Comparison of ENCODE assay signal across 8 mouse cellular contexts in the genomic region with DNA sequence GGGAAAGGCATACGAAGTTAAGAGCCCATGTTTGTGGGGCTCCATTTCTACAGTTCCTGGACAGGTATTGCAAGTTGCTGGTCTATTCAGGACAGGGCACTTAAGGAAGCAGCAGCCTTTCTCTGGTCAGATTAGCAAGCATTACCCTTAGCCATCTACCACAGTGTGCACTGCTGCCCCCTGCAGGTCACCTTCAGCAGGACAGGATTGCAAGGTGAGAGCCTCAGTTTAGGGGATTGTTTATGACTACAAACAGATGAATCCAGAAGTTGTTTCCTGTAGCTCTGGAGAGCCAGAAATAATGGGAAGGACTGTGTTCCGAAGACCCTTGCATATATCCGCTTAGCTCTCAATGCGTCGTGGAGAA. TPM values are rescaled to one million over a fixed set of nuclear protein-coding genes. Genes with fewer than 3 reads are reported as not detected.
DNase-seq lines count a peak whose midpoint lies in the region; ATAC-seq and TF ChIP-seq lines count a peak whose summit lies in the region.

No protein-coding gene starts in this region.

- peak; percentile 79 for DNase-seq in kidney, adult 2 months
- DNase-seq in ES-CJ7 (ENCODE audit: low read depth, low spot score), result peak; percentile 80
- peak; percentile 78 for DNase-seq in liver
- peak; percentile 63 for DNase-seq in retina, postnatal 1 day
- DNase-seq in left cerebral cortex, adult 9 months (ENCODE audit: low spot score in 2 of 2), result no peak

- no peak for TF ChIP-seq POLR2A in kidney, adult 2 months (IDR thresholded peaks at IDR 0.05; ENCODE audit: low read depth, low read length)
- no peak for TF ChIP-seq POLR2A in bone marrow, adult 2 months (IDR thresholded peaks at IDR 0.05; ENCODE audit: borderline replicate concordance, control insufficient read depth, low read depth, low read length)
- TF ChIP-seq POLR2A in embryonic fibroblast, embryonic 13.5 days (IDR thresholded peaks at IDR 0.05; ENCODE audit: low read depth, low read length), result no peak

- 71% methylated on average over 5 of the region's 5 CpGs for WGBS in kidney, adult 2 months
- WGBS in kidney, embryonic 14.5 days, result 71% methylated on average over 5 of the region's 5 CpGs
- WGBS in bone marrow, adult 2 months, result 69% methylated on average over 5 of the region's 5 CpGs

- H3K4me2 ChIP-seq in kidney, embryonic 14.5 days (replicated peaks; ENCODE audit: low read depth, low read length), result no peak overlapping the region

- no peaks in the 10 kb centered on the region for H3K36me3 ChIP-seq in kidney, adult 2 months (ENCODE audit: control insufficient read depth, insufficient read depth, low read length)
- H3K36me3 ChIP-seq in kidney, embryonic 14.5 days (ENCODE audit: control insufficient read depth, insufficient read depth, low read length), result no peaks in the 10 kb centered on the region

- H3K27me3 ChIP-seq in kidney, adult 2 months (replicated peaks; ENCODE audit: control insufficient read depth, insufficient read depth, low read length), result no peaks in the 10 kb centered on the region
- H3K27me3 ChIP-seq in kidney, embryonic 14.5 days (ENCODE audit: control insufficient read depth, insufficient read depth, low read length), result peaks cover 10% of the 10 kb centered on the region; the same call in 1 of the 2 replicates

- no peak for ATAC-seq in kidney, embryonic 14.5 days (ENCODE audit: low FRiP score, low TSS enrichment)

- no peak overlapping the region for H3K9ac ChIP-seq in kidney, embryonic 14.5 days (ENCODE audit: low read depth, low read length)

- 0 out of 2 replicates have a peak, but pooled peaks cover 2% of the 10 kb centered on the region for H3K9me3 ChIP-seq in kidney, embryonic 14.5 days (ENCODE audit: control insufficient read depth, low read length)

- no peak overlapping the region for H3K27ac ChIP-seq in kidney, adult 2 months (ENCODE audit: insufficient read depth, low read depth, low read length)
- H3K27ac ChIP-seq in kidney, embryonic 14.5 days (ENCODE audit: low read depth, low read length), result no peak overlapping the region
- no peak overlapping the region for H3K27ac ChIP-seq in bone marrow, adult 2 months (ENCODE audit: control insufficient read depth, insufficient read depth, low read depth, low read length, poor library complexity)
- no peak overlapping the region for H3K27ac ChIP-seq in embryonic fibroblast, embryonic 13.5 days (ENCODE audit: insufficient read depth, low read length)

- H3K4me3 ChIP-seq in kidney, adult 2 months (ENCODE audit: insufficient read depth, low read depth, low read length), result no peak overlapping the region
- no peak overlapping the region for H3K4me3 ChIP-seq in kidney, embryonic 14.5 days (ENCODE audit: low read length)
- no peak overlapping the region for H3K4me3 ChIP-seq in bone marrow, adult 2 months (replicated peaks; ENCODE audit: control insufficient read depth, low read depth, low read length)
- H3K4me3 ChIP-seq in embryonic fibroblast, embryonic 13.5 days (ENCODE audit: insufficient read depth, low read length), result no peak overlapping the region

- peak; percentile 94 for TF ChIP-seq CTCF in kidney, adult 2 months (conservative IDR thresholded peaks at IDR 0.05; ENCODE audit: insufficient read depth, insufficient read length, low read depth, low read length)
- peak; percentile 96 for TF ChIP-seq CTCF in bone marrow, adult 2 months (IDR thresholded peaks at IDR 0.05; ENCODE audit: control insufficient read depth, insufficient read depth, low read length)
- peak; percentile 87; the same call in 1 of the 2 replicates for TF ChIP-seq CTCF in embryonic fibroblast, embryonic 13.5 days (IDR thresholded peaks at IDR 0.05; ENCODE audit: borderline replicate concordance, insufficient read depth, low read length)

- H3K4me1 ChIP-seq in kidney, adult 2 months (ENCODE audit: control insufficient read depth, insufficient read depth, low read length), result no peaks in the 10 kb centered on the region
- H3K4me1 ChIP-seq in kidney, embryonic 14.5 days (ENCODE audit: control insufficient read depth, insufficient read depth, low read length), result peaks cover 15% of the 10 kb centered on the region; the same call in 1 of the 2 replicates
- no peaks in the 10 kb centered on the region; the same call in none of the 2 replicates for H3K4me1 ChIP-seq in bone marrow, adult 2 months (ENCODE audit: control insufficient read depth, insufficient read depth, low read length)
- no peaks in the 10 kb centered on the region for H3K4me1 ChIP-seq in embryonic fibroblast, embryonic 13.5 days (ENCODE audit: control insufficient read depth, insufficient read depth, low read length)

RNA-seq across cellular contexts. Expression of a gene that starts 3.6 kb away (rescaled TPM):
- polyA plus RNA-seq in kidney, adult 2 months (2012; rRNA removed), result 4.6 and 5.3 TPM in 2 replicates
- polyA plus RNA-seq in kidney, embryonic 14.5 days (2014; fragmentation: Nextera tagmentation; extraction: Ambion mirVana), result 14.6 and 15.3 TPM in 2 replicates
- polyA plus RNA-seq in bone marrow, adult 2 months (2011; ENCODE audit: insufficient read depth, insufficient read length, low replicate concordance, missing spikeins), result 0.84 and 3.6 TPM in 2 replicates
- 0.46 TPM in 1 of 2 replicates, not detected in the other for polyA plus RNA-seq in embryonic fibroblast, embryonic 13.5 days (2011; ENCODE audit: insufficient read length, low read depth, missing spikeins)

RNA-seq across cellular contexts. Expression of a gene that starts 18.5 kb away (rescaled TPM):
- 6.9 and 8.1 TPM in 2 replicates for polyA plus RNA-seq in kidney, adult 2 months (2012; rRNA removed)
- 9.0 and 12.5 TPM in 2 replicates for polyA plus RNA-seq in kidney, embryonic 14.5 days (2014; fragmentation: Nextera tagmentation; extraction: Ambion mirVana)
- 7.0 and 7.5 TPM in 2 replicates for polyA plus RNA-seq in bone marrow, adult 2 months (2011; ENCODE audit: insufficient read depth, insufficient read length, low replicate concordance, missing spikeins)
- polyA plus RNA-seq in embryonic fibroblast, embryonic 13.5 days (2011; ENCODE audit: insufficient read length, low read depth, missing spikeins), result 6.6 and 7.0 TPM in 2 replicates

RNA-seq across cellular contexts. Expression of a gene that starts 38.5 kb away (rescaled TPM):
- polyA plus RNA-seq in kidney, adult 2 months (2012; rRNA removed), result 22.2 and 24.3 TPM in 2 replicates
- 212 and 269 TPM in 2 replicates for polyA plus RNA-seq in kidney, embryonic 14.5 days (2014; fragmentation: Nextera tagmentation; extraction: Ambion mirVana)
- 8.7 and 18.6 TPM in 2 replicates for polyA plus RNA-seq in bone marrow, adult 2 months (2011; ENCODE audit: insufficient read depth, insufficient read length, low replicate concordance, missing spikeins)
- polyA plus RNA-seq in embryonic fibroblast, embryonic 13.5 days (2011; ENCODE audit: insufficient read length, low read depth, missing spikeins), result 140 and 167 TPM in 2 replicates

RNA-seq across cellular contexts. Expression of a gene that starts 39.8 kb away (rescaled TPM):
- 32.0 and 37.7 TPM in 2 replicates for polyA plus RNA-seq in kidney, adult 2 months (2012; rRNA removed)
- 85.6 and 162 TPM in 2 replicates for polyA plus RNA-seq in kidney, embryonic 14.5 days (2014; fragmentation: Nextera tagmentation; extraction: Ambion mirVana)
- polyA plus RNA-seq in bone marrow, adult 2 months (2011; ENCODE audit: insufficient read depth, insufficient read length, low replicate concordance, missing spikeins), result 11.1 and 13.0 TPM in 2 replicates
- polyA plus RNA-seq in embryonic fibroblast, embryonic 13.5 days (2011; ENCODE audit: insufficient read length, low read depth, missing spikeins), result 64.3 and 65.4 TPM in 2 replicates

Comparison
In these comparisons a context has a peak if more than half of its experiments do, and no peak if none do; other contexts are left out.
1. DNase-seq: peak in kidney, adult 2 months (single experiment), ES-CJ7 (single experiment), liver (single experiment) and retina, postnatal 1 day (single experiment); none in left cerebral cortex, adult 9 months (0 of 2).
2. Peak in every context shown above with its lines, with median percentiles within 50 percentile points of each other: CTCF ChIP-seq.